Mouse (Mus musculus): ENCODE measurements around the gene Tescl.

- TF ChIP-seq TAL1 (IDR thresholded peaks at IDR 0.05; ENCODE audit: low read length): no peak
- no peak for TF ChIP-seq GATA1 (IDR thresholded peaks at IDR 0.05; ENCODE audit: low read length)
These were observed 40.0 kb upstream of the Tescl start for GRCm38 (mm10) chr7:24373538-24374379.
